Mouse (Mus musculus) midbrain, embryonic 15.5 days (tissue): ENCODE results near the gene Rspo4. TPM values are rescaled to one million over a fixed set of nuclear protein-coding genes. Genes with fewer than 3 reads are reported as not detected.

Source experiments
- ATAC-seq: fragments of 200-750 bp; cut with Nextera tagmentation; replicated peaks from 2 replicates; pipeline ENCODE4 v1.8.0; 2017; ENCODE audit warnings: moderate TSS enrichment
- H3K27ac ChIP-seq: fragments of 300-500 bp; sonication (generic); 2 replicates; pipeline ENCODE4 v1.5.1; 2015; ENCODE audit warnings: mild to moderate bottlenecking, inconsistent platforms
- H3K27me3 ChIP-seq: fragments of 300-500 bp; sonication (generic); replicated peaks from 2 replicates; pipeline ENCODE4 v1.6.1; 2015; ENCODE audit warnings: inconsistent platforms
- H3K36me3 ChIP-seq: fragments of 300-500 bp; sonication (generic); replicated peaks from 2 replicates; pipeline ENCODE4 v1.6.1; 2015; ENCODE audit warnings: inconsistent platforms
- H3K4me1 ChIP-seq: fragments of 300-500 bp; sonication (generic); 2 replicates; pipeline ENCODE4 v1.6.1; 2015; ENCODE audit warnings: inconsistent platforms
- H3K4me2 ChIP-seq: fragments of 300-500 bp; sonication (generic); 2 replicates; pipeline ENCODE4 v1.6.1; 2015; ENCODE audit warnings: inconsistent platforms, mild to moderate bottlenecking, moderate library complexity
- H3K4me3 ChIP-seq: fragments of 300-500 bp; sonication (generic); 2 replicates; pipeline ENCODE4 v1.5.1; 2015; ENCODE audit warnings: mild to moderate bottlenecking, inconsistent platforms
- H3K9ac ChIP-seq: fragments of 300-500 bp; sonication (generic); 2 replicates; pipeline ENCODE4 v1.6.1; 2015; ENCODE audit warnings: mild to moderate bottlenecking, inconsistent platforms
- H3K9me3 ChIP-seq: fragments of 300-500 bp; sonication (generic); 2 replicates; pipeline ENCODE4 v1.6.1; 2016; ENCODE audit warnings: inconsistent platforms
- WGBS: fragments of 180-500 bp; shearing (Covaris S2); methylation state at CpG from one replicate; pipeline ENCODE4 v1.1.7; 2015; ENCODE audit warnings: mixed read lengths; 5-methylcytosine and 5-hydroxymethylcytosine counted together
- polyA plus RNA-seq: library from polyadenylated mRNA; unstranded; fragments of >200 nt; fragmentation: Nextera tagmentation; extraction: Ambion mirVana; gene quantifications from 2 replicates; pipeline ENCODE4 v1.2.1, GENCODE M21; 2015

Gene Rspo4
- polyA plus RNA-seq, 1 experiment from 2014 or later, result 0.36 TPM

DNA sequence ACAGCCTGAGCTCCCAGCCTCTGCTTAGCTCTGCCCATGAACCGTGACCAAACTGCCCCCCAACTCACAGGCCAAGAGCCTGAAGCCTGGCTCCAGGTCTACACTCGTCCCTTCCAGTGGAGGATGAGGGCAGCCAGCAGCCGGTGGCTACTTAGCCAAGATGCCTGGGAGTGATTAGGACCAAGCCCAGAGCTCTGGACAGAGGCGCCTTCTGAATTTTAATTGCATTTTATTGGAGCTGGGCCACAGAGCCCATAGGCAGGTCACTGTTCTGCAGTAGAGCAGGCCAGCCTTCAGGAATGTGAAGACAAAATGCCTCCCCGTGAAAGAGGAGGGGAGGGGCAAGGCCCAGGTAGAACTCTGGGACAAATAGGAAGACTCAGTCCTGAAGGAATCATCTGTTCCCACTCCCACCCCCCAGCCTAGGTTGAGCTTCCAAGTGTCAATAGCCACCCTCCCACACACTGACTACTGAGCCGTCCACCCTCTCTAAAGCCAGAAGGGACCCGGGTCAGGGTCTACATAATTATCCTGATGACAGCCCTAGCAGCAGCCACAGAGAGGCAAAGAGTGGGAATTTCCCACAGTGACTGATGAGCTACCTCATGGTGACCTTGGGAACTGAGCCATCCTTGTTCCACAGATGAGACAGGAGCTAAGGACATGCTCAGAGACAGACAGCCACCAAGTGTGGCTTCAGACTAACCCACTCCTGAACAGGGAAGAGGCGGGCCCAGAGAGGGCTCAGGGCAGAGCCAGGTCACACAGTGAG is 51.7 kb downstream of the Rspo4 start:
- Histone ChIP-seq H3K27me3 (no peaks in the 10 kb centered on the region; the same call in 1 of the 2 replicates), H3K9me3 (no peaks in the 10 kb centered on the region), H3K4me2 (no peak overlapping the region), H3K4me1 (peaks cover 4% of the 10 kb centered on the region; the same call in 1 of the 2 replicates), H3K36me3 (no peaks in the 10 kb centered on the region), H3K9ac (no peak overlapping the region), H3K4me3 (no peak overlapping the region), H3K27ac (no peak overlapping the region)
- WGBS, result 60% methylated on average over 8 of the region's 8 CpGs
- ATAC-seq, result peak; percentile 57

DNA sequence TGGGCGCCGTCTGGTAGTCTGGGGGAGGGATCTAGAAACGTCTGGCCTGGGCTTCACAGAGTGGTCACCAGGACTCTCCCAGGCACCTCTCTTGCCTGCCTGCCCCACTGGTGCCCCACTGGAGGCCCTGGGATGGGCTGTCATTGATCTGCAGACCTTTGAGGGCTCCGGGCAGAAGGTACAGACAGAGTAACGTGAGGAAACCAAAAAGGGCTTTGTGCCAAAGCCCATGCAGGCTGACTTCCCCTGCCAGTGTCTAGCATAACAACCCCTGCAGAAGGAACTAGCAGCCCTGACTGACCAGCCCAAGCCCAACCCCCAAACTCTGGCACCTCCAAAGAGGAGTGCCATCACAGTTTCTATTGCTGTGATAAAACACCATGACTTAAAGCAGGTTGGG is 53.2 kb downstream of the Rspo4 start:
- Histone ChIP-seq H3K27ac (no peak overlapping the region), H3K4me2 (no peak overlapping the region), H3K9me3 (no peaks in the 10 kb centered on the region), H3K27me3 (no peaks in the 10 kb centered on the region; the same call in 1 of the 2 replicates), H3K9ac (no peak overlapping the region), H3K36me3 (no peaks in the 10 kb centered on the region), H3K4me3 (no peak overlapping the region), H3K4me1 (peaks cover 4% of the 10 kb centered on the region; the same call in 1 of the 2 replicates)
- no peak for ATAC-seq
- 82% methylated on average over 5 of the region's 5 CpGs for WGBS

DNA sequence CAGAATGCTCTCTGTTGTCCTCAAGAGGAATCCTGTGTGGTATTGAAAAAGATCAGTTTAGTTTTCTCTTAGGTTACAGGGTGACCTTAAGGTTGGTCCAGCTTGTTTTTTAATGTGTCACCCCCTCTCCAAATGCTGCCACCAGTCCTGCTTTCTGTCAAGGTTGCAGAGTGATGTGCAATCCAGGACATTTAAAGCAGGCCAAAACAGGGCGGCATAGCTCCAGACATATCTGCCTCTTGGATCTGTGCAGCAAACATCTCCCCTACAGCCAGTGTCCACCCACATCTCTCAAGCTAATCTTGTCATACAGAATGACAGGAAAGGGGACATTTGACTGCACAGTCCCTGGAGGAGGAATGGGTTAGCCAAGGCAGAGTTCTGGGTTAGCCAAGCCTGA is 55.4 kb downstream of the Rspo4 start:
- WGBS, result 100% methylated on average over 1 of the region's 1 CpGs
- no peak overlapping the region for H3K4me3 ChIP-seq
- H3K9me3 ChIP-seq, result no peaks in the 10 kb centered on the region
- no peaks in the 10 kb centered on the region for H3K36me3 ChIP-seq
- no peak overlapping the region for H3K4me2 ChIP-seq
- H3K27me3 ChIP-seq, result no peaks in the 10 kb centered on the region; the same call in 1 of the 2 replicates
- no peak overlapping the region for H3K9ac ChIP-seq
- H3K4me1 ChIP-seq, result peaks cover 4% of the 10 kb centered on the region; the same call in 1 of the 2 replicates
- ATAC-seq, result no peak
- no peak overlapping the region for H3K27ac ChIP-seq

DNA sequence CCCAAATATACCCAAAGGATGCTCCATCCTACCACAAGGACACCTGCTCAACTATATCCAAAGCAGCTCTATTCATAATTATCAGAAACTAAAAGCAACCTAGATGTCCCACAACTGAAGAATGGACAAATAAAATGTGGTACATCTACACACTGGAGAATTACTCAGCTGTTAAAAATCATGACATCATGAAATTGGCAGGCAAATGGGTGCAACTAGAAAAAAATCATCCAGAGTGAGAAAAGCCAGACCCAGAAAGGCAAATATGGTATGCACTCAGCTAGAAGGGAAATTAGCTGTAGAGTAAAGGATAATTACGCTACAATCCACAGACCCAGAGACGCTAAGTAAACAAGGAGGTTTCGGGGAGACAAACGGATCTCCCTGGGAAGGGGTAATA is 58.1 kb downstream of the Rspo4 start:
- H3K9me3 ChIP-seq, result no peaks in the 10 kb centered on the region
- no peak overlapping the region for H3K4me3 ChIP-seq
- no peak overlapping the region for H3K9ac ChIP-seq
- no peak for ATAC-seq
- no peak overlapping the region for H3K4me2 ChIP-seq
- H3K27ac ChIP-seq, result no peak overlapping the region
- H3K27me3 ChIP-seq, result no peaks in the 10 kb centered on the region
- H3K36me3 ChIP-seq, result no peaks in the 10 kb centered on the region
- WGBS, result 80% methylated on average over 4 of the region's 4 CpGs
- no peaks in the 10 kb centered on the region for H3K4me1 ChIP-seq

- WGBS, result 85% methylated on average over 6 of the region's 6 CpGs
- H3K4me3 ChIP-seq, result no peak overlapping the region
- H3K9me3 ChIP-seq, result no peaks in the 10 kb centered on the region
- H3K4me1 ChIP-seq, result no peaks in the 10 kb centered on the region
- H3K9ac ChIP-seq, result no peak overlapping the region
- H3K36me3 ChIP-seq, result no peaks in the 10 kb centered on the region
- ATAC-seq, result no peak
- no peak overlapping the region for H3K27ac ChIP-seq
- no peak overlapping the region for H3K4me2 ChIP-seq
- no peaks in the 10 kb centered on the region for H3K27me3 ChIP-seq
Measured at GRCm38 (mm10) chr2:151903267-151903666, 60.5 kb downstream of the Rspo4 start.

- Histone ChIP-seq H3K4me1 (no peaks in the 10 kb centered on the region), H3K27ac (no peak overlapping the region), H3K27me3 (no peaks in the 10 kb centered on the region), H3K4me3 (no peak overlapping the region), H3K36me3 (no peaks in the 10 kb centered on the region), H3K9ac (no peak overlapping the region), H3K9me3 (no peaks in the 10 kb centered on the region), H3K4me2 (no peak overlapping the region)
- no peak for ATAC-seq
- 78% methylated on average over 4 of the region's 4 CpGs for WGBS
Measured at GRCm38 (mm10) chr2:151903933-151904332, 61.2 kb downstream of the Rspo4 start.

- H3K9ac ChIP-seq, result no peak overlapping the region
- H3K4me1 ChIP-seq, result no peaks in the 10 kb centered on the region
- no peak overlapping the region for H3K27ac ChIP-seq
- H3K4me3 ChIP-seq, result no peak overlapping the region
- H3K27me3 ChIP-seq, result no peaks in the 10 kb centered on the region
- H3K4me2 ChIP-seq, result no peak overlapping the region
- no peak for ATAC-seq
- no peaks in the 10 kb centered on the region for H3K36me3 ChIP-seq
- H3K9me3 ChIP-seq, result no peaks in the 10 kb centered on the region
- 67% methylated on average over 3 of the region's 3 CpGs for WGBS
Measured at GRCm38 (mm10) chr2:151904636-151905035, 61.9 kb downstream of the Rspo4 start.

DNA sequence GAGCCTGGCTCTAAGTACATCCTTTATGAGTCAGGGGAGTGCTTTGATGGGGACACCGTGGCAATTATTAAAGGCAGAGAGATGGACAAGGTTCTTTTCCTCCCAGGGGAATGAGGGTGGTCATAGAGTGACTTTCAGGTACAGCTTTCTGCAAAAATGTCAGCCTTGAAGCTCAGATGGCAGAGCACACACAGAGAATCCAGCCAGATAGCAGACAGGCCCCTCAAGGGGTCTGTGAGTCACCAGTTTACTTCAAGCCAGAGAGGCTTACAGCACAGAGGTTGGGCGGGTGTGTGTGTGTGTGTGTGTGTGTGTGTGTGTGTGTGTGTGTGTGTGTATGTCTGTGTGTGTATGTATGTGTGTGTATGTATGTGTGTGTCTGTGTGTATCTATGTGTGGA is 64.3 kb downstream of the Rspo4 start:
- no peak overlapping the region for H3K9ac ChIP-seq
- no peak overlapping the region for H3K27ac ChIP-seq
- no peaks in the 10 kb centered on the region for H3K4me1 ChIP-seq
- H3K9me3 ChIP-seq, result no peaks in the 10 kb centered on the region
- no peak overlapping the region for H3K4me2 ChIP-seq
- H3K4me3 ChIP-seq, result no peak overlapping the region
- no peak for ATAC-seq
- no peaks in the 10 kb centered on the region for H3K36me3 ChIP-seq
- 79% methylated on average over 2 of the region's 2 CpGs for WGBS
- H3K27me3 ChIP-seq, result no peaks in the 10 kb centered on the region

- no peak overlapping the region for H3K4me3 ChIP-seq
- H3K4me2 ChIP-seq, result no peak overlapping the region
- H3K9me3 ChIP-seq, result no peaks in the 10 kb centered on the region
- WGBS, result 83% methylated on average over 3 of the region's 3 CpGs
- no peak for ATAC-seq
- no peak overlapping the region for H3K9ac ChIP-seq
- no peak overlapping the region for H3K27ac ChIP-seq
- no peaks in the 10 kb centered on the region for H3K4me1 ChIP-seq
- H3K27me3 ChIP-seq, result no peaks in the 10 kb centered on the region
- no peaks in the 10 kb centered on the region for H3K36me3 ChIP-seq
Measured at GRCm38 (mm10) chr2:151909386-151909785, 66.7 kb downstream of the Rspo4 start.

DNA sequence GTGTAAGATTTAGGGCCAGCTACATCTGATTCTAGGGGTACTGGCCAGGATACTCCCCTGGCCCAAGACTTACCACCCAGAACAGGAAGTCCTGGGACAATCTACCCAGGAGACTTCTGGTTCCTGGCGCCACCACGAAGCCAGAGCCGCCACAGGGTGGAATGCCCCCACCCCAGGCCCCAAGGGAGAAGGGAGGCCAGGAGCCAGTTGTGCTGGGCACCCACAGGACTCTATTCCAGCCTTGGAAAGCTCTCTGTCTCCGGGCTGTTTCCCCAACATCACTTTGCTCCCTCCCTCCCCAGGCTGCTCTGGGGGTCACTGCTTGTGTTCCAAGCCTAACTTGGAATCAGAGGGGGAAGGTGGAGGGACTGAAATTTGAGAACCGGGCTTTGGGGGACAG is 67.8 kb downstream of the Rspo4 start:
- no peak overlapping the region for H3K4me3 ChIP-seq
- H3K4me2 ChIP-seq, result no peak overlapping the region
- no peak overlapping the region for H3K9ac ChIP-seq
- no peaks in the 10 kb centered on the region for H3K36me3 ChIP-seq
- ATAC-seq, result no peak
- H3K4me1 ChIP-seq, result no peaks in the 10 kb centered on the region
- 61% methylated on average over 5 of the region's 5 CpGs for WGBS
- H3K9me3 ChIP-seq, result no peaks in the 10 kb centered on the region
- no peaks in the 10 kb centered on the region for H3K27me3 ChIP-seq
- no peak overlapping the region for H3K27ac ChIP-seq

GRCm38 (mm10) chr2:151910919-151911500 is 68.3 kb downstream of the Rspo4 start, which contains the start of gene Angpt4:
TSS of gene Angpt4 (plus strand) at chr2:151911210.
- Histone ChIP-seq H3K27me3 (no peaks in the 10 kb centered on the region), H3K4me2 (no peak within 1 kb of the TSS), H3K4me1 (no peaks in the 10 kb centered on the region), H3K36me3 (no peaks in the 10 kb centered on the region), H3K9ac (no peak within 1 kb of the TSS), H3K27ac (no peak within 1 kb of the TSS), H3K9me3 (no peaks in the 10 kb centered on the region), H3K4me3 (no peak within 1 kb of the TSS)
- WGBS, result 65% methylated on average over 13 of the region's 13 CpGs
- no peak for ATAC-seq

- ATAC-seq, result no peak
Measured at GRCm38 (mm10) chr2:151911751-151912150, 69.0 kb downstream of the Rspo4 start.

DNA sequence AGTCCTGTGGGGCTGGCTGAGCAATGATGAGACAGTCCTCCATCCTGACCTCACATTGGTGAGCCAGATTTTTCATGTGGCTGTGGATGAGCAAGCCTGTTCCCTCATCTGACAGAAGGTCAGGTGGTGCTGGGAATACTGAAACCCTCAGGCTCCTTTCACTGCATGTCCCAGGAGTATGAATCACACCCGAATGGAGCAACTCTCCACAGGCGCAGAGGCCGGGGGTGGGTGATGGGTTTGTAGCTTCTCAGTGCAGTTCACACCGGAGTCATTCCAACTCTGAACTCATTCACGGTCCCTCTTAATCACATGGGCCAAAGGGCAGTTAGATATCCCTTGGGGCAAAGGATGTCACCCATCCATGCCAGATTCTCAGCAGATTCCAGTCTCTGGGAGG is 71.4 kb downstream of the Rspo4 start:
- Histone ChIP-seq H3K36me3 (no peaks in the 10 kb centered on the region), H3K9ac (no peak overlapping the region), H3K27me3 (no peaks in the 10 kb centered on the region), H3K9me3 (no peaks in the 10 kb centered on the region), H3K4me2 (no peak overlapping the region), H3K4me1 (no peaks in the 10 kb centered on the region), H3K4me3 (no peak overlapping the region), H3K27ac (no peak overlapping the region)
- ATAC-seq, result no peak
- WGBS, result 89% methylated on average over 5 of the region's 5 CpGs

More at GRCm38 (mm10) chr2:151911751-151912150, 69.0 kb downstream of the Rspo4 start:
- Histone ChIP-seq H3K36me3 (no peaks in the 10 kb centered on the region), H3K4me3 (no peak overlapping the region), H3K27me3 (no peaks in the 10 kb centered on the region), H3K9me3 (no peaks in the 10 kb centered on the region), H3K9ac (no peak overlapping the region), H3K4me1 (no peaks in the 10 kb centered on the region), H3K4me2 (no peak overlapping the region), H3K27ac (no peak overlapping the region)
- WGBS, result 81% methylated on average over 3 of the region's 3 CpGs
